Mouse (Mus musculus): ENCODE data around the gene Sumo2. TPM values are rescaled to one million over a fixed set of nuclear protein-coding genes. Genes with fewer than 3 reads are reported as not detected.
"Not testable (repeated sequence)": the region's sequence is repeated elsewhere in the genome, so short reads cannot be mapped to it uniquely, and the experiment has no call there.

The Sumo2 gene
- polyA plus RNA-seq, 1 experiment from 2014 or later: 1,265 TPM

DNA sequence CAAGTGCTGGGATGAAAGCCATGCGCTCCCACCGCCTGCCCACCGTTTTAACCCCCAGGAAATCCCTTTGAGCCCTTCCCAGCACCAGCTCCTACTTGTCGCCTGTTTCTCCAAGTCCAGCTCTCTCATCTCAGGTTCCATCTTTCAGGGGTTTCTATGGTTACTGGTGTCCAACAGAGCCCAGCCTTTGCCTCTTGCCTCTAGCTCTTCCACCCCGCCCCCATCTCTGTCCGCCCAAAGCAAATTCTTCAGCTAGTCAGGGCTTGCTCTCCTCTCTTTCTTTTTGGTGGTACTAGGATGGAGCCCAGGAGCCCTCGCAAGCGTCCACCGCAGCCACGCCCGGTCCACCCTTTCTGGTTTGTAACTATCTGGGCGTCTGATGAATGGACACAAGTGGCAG lies 50.9 kb downstream of the Sumo2 start:
- DNase-seq (ENCODE audit: low spot score): no peak

DNA sequence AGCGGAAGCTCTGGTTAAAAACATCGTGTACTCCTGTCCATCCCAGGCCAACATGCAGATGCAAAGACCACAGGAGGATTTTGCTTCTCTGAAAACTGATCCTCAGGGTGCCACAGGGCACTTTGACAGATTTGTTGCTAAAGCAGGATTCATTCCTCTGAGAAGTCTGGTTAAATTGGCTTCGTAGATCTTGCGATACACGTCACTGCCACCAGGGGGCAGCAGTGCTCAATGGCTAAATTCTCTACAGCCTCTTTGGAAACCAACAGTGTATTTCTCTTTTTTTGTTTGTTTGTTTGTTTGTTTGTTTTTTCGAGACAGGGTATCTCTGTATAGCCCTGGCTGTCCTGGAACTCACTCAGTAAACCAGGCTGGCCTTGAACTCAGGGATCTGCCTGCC lies 52.4 kb downstream of the Sumo2 start:
- DNase-seq (ENCODE audit: low spot score): peak; percentile 83

DNA sequence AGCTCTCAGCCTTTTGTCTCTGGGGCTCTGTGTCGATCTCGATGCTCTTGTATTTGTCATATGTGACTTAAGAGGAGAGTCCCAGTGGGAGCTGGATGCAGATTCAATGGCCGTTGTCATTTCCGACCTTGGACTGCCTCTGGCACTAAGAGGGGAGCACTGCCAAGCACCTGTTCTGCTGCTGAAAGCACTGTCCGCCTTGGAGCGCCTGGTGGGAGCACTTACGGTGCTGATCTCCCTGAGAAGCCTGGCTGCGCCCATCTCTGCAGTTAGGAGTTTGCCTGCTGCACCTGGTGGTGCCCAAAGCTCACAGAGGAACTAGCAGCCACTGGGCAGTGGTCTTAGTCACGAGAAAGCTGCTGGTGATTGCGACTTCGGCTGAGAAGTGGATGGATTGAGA lies 52.8 kb downstream of the Sumo2 start:
- DNase-seq (ENCODE audit: low spot score): no peak

DNA sequence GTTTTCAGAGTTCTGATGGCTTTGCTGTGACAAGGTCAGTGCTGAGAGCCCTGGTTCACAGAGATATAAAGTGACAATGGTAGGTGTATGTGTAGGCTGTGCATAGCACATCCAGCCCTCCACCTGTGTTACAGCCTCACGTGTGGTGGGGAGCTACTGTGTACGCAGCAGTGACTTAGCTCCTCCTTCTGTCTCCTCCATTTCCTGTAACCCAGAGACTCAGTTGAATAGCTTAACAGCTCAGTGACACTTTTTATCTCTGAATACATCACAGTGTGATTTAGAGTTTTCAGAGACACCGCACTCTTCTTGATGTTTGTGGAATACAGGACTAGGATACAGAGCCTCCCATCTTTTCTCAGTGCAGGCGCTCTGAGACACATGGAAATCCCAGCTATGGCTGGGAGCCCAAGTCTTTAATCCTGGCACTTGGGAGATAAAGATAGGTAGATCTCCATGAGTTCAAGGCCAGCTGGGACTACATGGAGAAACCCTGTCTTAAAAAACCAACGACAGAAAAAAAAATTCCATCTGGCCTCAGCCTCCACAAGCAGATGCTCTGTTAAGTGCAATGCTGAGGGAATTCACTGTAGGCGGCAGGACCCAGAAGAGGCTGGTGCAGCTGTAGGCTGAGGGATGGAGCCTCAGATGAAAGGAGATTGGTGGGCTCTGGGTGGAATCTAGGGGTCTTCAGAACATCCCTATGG lies 54.4 kb downstream of the Sumo2 start:
- DNase-seq (ENCODE audit: low spot score): peak; percentile 81

DNA sequence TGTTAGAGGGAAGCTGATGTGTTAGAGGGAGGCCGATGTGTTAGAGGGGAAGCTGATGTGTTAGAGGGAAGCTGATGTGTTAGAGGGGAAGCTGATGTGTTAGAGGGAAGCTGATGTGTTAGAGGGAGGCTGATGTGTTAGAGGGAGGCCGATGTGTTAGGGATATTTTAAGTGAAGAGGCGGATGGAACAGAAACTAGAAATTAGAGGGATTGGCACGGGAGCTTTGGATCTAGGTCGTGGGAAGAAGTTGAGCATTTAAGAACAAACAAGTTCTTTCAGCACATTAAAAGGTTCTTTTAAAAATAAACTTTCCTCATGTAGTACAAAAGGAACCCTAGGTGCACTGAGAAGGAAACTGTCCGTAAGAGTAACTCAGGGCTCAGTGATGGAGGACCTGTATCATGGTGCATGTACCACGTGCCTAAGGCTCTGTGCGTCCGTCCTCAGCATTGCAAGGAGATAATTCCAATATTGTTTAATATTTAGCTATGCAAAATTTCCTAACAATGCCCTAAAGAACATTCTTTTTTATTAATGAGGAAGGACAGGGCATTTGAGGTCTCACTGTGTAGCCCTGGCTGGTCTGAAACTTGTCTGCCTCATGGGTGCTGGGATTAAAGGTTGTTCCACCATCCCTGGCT lies 57.7 kb downstream of the Sumo2 start:
- no peak for DNase-seq (ENCODE audit: low spot score)

DNA sequence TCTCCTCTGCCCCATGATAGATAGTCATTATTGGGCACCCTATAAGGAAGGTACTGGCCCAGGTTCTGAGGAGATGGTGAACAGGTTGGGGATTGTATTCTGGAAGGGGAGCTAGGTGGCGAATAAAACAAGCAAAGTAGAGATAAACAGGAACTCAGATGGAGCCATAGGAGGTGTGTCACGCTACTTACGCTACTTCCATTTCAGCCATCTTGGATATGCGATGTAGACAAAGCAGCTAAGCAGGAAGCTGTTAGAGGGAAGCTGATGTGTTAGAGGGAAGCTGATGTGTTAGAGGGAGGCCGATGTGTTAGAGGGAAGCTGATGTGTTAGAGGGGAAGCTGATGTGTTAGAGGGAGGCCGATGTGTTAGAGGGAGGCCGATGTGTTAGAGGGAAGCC lies 58.7 kb downstream of the Sumo2 start:
- DNase-seq (ENCODE audit: low spot score): not testable (repeated sequence)

DNA sequence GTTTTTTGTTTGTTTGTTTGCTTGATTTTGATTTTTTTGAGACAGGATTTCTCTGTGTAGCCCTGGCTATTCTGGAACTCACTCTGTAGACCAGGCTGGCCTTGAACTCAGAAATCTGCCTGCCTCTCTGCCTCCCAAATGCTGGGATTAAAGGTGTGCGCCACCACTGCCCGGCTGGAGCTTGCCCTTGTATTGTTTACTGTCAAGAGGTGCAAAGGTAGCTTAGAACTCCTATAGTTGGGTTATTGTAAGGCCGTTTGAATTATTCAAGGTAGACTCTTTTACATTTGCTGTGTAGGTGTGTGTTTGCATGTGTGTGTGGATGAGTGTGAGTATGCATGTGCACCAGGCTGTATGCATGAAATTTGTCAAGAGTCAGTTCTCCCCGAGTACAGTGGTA lies 59.4 kb downstream of the Sumo2 start:
- not testable (repeated sequence) for DNase-seq (ENCODE audit: low spot score)

DNA sequence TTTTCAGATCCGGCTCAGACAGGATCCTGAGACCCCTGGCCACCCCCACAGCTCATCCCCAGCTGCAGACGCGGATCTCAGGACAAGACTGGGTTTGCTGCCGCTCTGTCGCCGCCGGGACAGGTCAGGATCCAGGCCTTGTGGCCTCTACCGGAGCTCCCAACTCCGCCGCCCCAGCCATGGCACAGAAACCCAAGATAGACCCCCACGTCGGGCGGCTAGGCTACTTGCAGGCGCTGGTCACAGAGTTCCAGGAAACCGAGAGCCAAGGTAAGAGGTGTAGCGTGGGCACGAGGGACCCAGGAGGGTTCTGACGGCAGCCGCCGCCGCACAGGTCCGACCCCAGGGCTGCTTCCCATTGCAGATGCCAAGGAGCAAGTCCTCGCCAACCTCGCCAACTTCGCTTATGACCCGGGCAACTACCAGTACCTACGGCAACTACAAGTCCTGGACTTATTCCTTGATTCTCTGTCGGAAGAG lies 60.3 kb downstream of the Sumo2 start:
- DNase-seq (ENCODE audit: low spot score): no peak

DNA sequence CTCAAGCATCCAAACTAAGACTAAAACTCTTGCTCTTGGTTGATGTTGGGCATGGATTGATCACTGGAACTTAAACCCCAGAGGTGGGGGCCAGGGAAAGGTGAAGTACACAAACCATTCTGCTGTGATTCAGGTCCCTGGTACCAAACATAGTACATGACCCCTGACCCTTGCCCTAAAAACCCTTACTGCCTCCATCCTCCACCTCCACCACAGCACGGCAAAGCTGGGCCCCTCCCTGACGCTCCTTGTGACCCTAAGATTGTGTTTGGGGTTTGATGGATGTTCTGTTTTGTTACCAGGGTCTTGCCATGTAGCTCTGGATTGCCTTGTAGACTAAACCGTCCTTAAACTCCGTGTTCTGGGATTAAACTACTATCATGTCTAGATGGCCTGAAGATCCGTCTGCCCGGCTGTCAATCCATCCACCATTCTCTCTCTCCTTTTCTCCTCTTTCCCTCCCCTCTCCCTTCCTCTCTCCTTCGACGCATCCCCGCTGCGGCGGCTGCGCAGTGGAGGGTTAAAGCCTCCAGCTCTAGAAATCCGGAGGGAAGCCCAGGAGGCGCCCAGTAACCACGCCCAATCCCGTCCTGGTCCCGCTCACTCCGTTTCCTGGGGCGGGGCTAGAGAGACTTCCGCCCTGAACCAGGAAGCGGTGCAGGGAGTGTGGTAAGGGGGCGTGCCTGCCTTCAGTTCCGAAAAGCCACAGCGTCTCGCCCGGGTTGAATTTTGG lies 60.9 kb downstream of the Sumo2 start, which contains the start of gene Armc7:
Gene Armc7 (plus strand): TSS at position 643 of the 733 bp plus-strand sequence.
- peak; percentile 97 for DNase-seq (ENCODE audit: low spot score)

DNA sequence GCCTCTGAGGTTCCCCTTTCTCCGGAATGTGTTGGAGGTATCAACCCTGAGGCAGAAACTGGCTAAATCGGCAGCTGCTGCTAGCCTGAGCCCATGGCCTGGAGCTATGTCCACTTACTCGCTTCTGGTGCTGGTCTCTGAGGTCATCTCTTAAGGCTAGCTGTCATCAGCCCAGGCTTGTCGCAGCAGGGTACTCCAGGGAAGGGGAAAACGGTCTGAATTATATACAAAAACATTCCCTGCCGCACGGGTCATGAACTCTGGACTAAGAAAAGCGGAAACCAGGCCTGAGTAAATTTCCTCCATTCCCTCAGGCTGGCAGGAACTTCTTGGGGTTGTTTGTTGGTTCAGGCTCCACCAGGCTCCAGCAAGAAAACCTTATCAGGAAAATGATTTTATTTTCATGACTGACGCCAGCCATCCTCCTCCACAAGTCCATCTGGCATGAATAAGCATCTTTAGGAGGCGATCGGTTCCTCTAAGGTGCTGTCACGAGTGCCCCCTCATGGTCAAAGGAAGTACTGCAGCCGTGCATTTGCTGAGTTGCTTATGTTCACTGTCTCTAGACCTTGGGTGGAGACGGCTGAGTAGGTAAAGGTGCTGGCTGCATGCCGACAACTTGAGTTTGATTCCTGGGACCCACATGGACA lies 62.3 kb downstream of the Sumo2 start:
- peak; percentile 95 for DNase-seq (ENCODE audit: low spot score)

Other genes starting within 250 kb of the Sumo2 start
- gene Fads6, start 238.6 kb downstream of the Sumo2 start, polyA plus RNA-seq (2015; fragmentation: Nextera tagmentation; extraction: Ambion mirVana): 0.37 and 0.39 TPM in 2 replicates
- not detected in 2 replicates for gene Otop2, start 229.1 kb downstream of the Sumo2 start, polyA plus RNA-seq (2015; fragmentation: Nextera tagmentation; extraction: Ambion mirVana)
- not detected in 2 replicates for gene Ush1g, start 214.2 kb downstream of the Sumo2 start, polyA plus RNA-seq (2015; fragmentation: Nextera tagmentation; extraction: Ambion mirVana)
- not detected in 2 replicates for gene Otop3, start 201.5 kb downstream of the Sumo2 start, polyA plus RNA-seq (2015; fragmentation: Nextera tagmentation; extraction: Ambion mirVana)
- 23.2 and 27.1 TPM in 2 replicates for gene Hid1, start 168.5 kb downstream of the Sumo2 start, polyA plus RNA-seq (2015; fragmentation: Nextera tagmentation; extraction: Ambion mirVana)
- gene Cdr2l, start 154.4 kb downstream of the Sumo2 start, polyA plus RNA-seq (2015; fragmentation: Nextera tagmentation; extraction: Ambion mirVana): 5.3 and 5.4 TPM in 2 replicates
- gene Mrpl58, start 132.5 kb downstream of the Sumo2 start, polyA plus RNA-seq (2015; fragmentation: Nextera tagmentation; extraction: Ambion mirVana): 408 and 411 TPM in 2 replicates
- gene Atp5h, start 116.3 kb downstream of the Sumo2 start, polyA plus RNA-seq (2015; fragmentation: Nextera tagmentation; extraction: Ambion mirVana): 1,461 and 1,502 TPM in 2 replicates
- gene Kctd2, start 116.1 kb downstream of the Sumo2 start, polyA plus RNA-seq (2015; fragmentation: Nextera tagmentation; extraction: Ambion mirVana): 30.5 and 37.5 TPM in 2 replicates
- 0.89 and 1.1 TPM in 2 replicates for gene Trim80, start 95.7 kb downstream of the Sumo2 start, polyA plus RNA-seq (2015; fragmentation: Nextera tagmentation; extraction: Ambion mirVana)
- 206 and 207 TPM in 2 replicates for gene Slc16a5, start 73.8 kb downstream of the Sumo2 start, polyA plus RNA-seq (2015; fragmentation: Nextera tagmentation; extraction: Ambion mirVana)
- 30.0 and 34.5 TPM in 2 replicates for gene Armc7, start 60.6 kb downstream of the Sumo2 start, polyA plus RNA-seq (2015; fragmentation: Nextera tagmentation; extraction: Ambion mirVana)
- gene Nt5c, start 44.4 kb downstream of the Sumo2 start, polyA plus RNA-seq (2015; fragmentation: Nextera tagmentation; extraction: Ambion mirVana): 210 and 221 TPM in 2 replicates
- 603 and 612 TPM in 2 replicates for gene Jpt1, start 21.9 kb downstream of the Sumo2 start, polyA plus RNA-seq (2015; fragmentation: Nextera tagmentation; extraction: Ambion mirVana)
- 148 and 163 TPM in 2 replicates for gene Nup85, start 28.2 kb upstream of the Sumo2 start, polyA plus RNA-seq (2015; fragmentation: Nextera tagmentation; extraction: Ambion mirVana)
- 81.2 and 85.3 TPM in 2 replicates for gene Mrps7, start 67.6 kb upstream of the Sumo2 start, polyA plus RNA-seq (2015; fragmentation: Nextera tagmentation; extraction: Ambion mirVana)
- gene Gga3, start 67.8 kb upstream of the Sumo2 start, polyA plus RNA-seq (2015; fragmentation: Nextera tagmentation; extraction: Ambion mirVana): 20.1 and 20.9 TPM in 2 replicates
- gene Mif4gd, start 76.7 kb upstream of the Sumo2 start, polyA plus RNA-seq (2015; fragmentation: Nextera tagmentation; extraction: Ambion mirVana): 120 and 121 TPM in 2 replicates
- gene Slc25a19, start 92.0 kb upstream of the Sumo2 start, polyA plus RNA-seq (2015; fragmentation: Nextera tagmentation; extraction: Ambion mirVana): 35.5 and 39.5 TPM in 2 replicates
- gene Grb2, start 172.3 kb upstream of the Sumo2 start, polyA plus RNA-seq (2015; fragmentation: Nextera tagmentation; extraction: Ambion mirVana): 143 and 144 TPM in 2 replicates
- gene Tmem94, start 229.2 kb upstream of the Sumo2 start, polyA plus RNA-seq (2015; fragmentation: Nextera tagmentation; extraction: Ambion mirVana): 8.3 and 9.5 TPM in 2 replicates